Mouse (Mus musculus) heart, embryonic 14.5 days (tissue): ENCODE results near the gene Naa25. TPM values are rescaled to one million over a fixed set of nuclear protein-coding genes. Genes with fewer than 3 reads are reported as not detected.
A peak's percentile ranks its signal among the peaks of the same experiment; 100 is the strongest.

Experiments used
- ATAC-seq: fragments of 200-750 bp; cut with Nextera tagmentation; 2 replicates; pipeline ENCODE4 v1.8.0; 2017; ENCODE audit warnings: low read depth, moderate TSS enrichment; ENCODE audit not compliant: insufficient number of reproducible peaks, insufficient read depth, low FRiP score
- H3K27ac ChIP-seq, 2 experiments: fragments of 200-500 bp in 1 of 2; fragments of 300-500 bp in 1 of 2; sonication (generic) in 1 of 2; replicated peaks in 1 of 2; 2 replicates each; pipeline ENCODE4 v1.5.1; 2012 to 2014; ENCODE audit warnings: low read depth in 2 of 2, low read length in 2 of 2, control low read depth in 1 of 2, mild to moderate bottlenecking in 1 of 2, mixed read lengths in 1 of 2; ENCODE audit not compliant: control insufficient read depth in 1 of 2, insufficient read depth in 1 of 2
- H3K27me3 ChIP-seq: fragments of 300-500 bp; sonication (generic); 2 replicates; pipeline ENCODE4 v1.6.1; 2014; ENCODE audit warnings: mild to moderate bottlenecking, low read length, control low read depth; ENCODE audit not compliant: control insufficient read depth, insufficient read depth
- H3K36me3 ChIP-seq: fragments of 300-500 bp; sonication (generic); 2 replicates; pipeline ENCODE4 v1.6.1; 2014; ENCODE audit warnings: mild to moderate bottlenecking, control low read depth, low read length, mixed read lengths; ENCODE audit not compliant: control insufficient read depth, insufficient read depth
- H3K4me1 ChIP-seq, 2 experiments: fragments of 200-500 bp in 1 of 2; fragments of 300-500 bp in 1 of 2; sonication (generic) in 1 of 2; 2 replicates each; pipeline ENCODE4 v1.6.1; 2012 to 2014; ENCODE audit warnings: low read length in 2 of 2, control low read depth in 1 of 2, mixed read lengths in 1 of 2; ENCODE audit not compliant: control insufficient read depth in 2 of 2, insufficient read depth in 2 of 2
- H3K4me2 ChIP-seq: fragments of 300-500 bp; sonication (generic); 2 replicates; pipeline ENCODE4 v1.6.1; 2014; ENCODE audit warnings: mild to moderate bottlenecking, low read length
- H3K4me3 ChIP-seq, 2 experiments: fragments of 200-500 bp in 1 of 2; fragments of 300-500 bp in 1 of 2; sonication (generic) in 1 of 2; 2 replicates each; pipeline ENCODE4 v1.5.1; 2012 to 2014; ENCODE audit warnings: low read length in 2 of 2, mild to moderate bottlenecking in 2 of 2, control low read depth in 1 of 2, low read depth in 1 of 2, moderate library complexity in 1 of 2; ENCODE audit not compliant: control insufficient read depth in 1 of 2, insufficient read depth in 1 of 2
- H3K9ac ChIP-seq: fragments of 300-500 bp; sonication (generic); 2 replicates; pipeline ENCODE4 v1.6.1; 2014; ENCODE audit warnings: mild to moderate bottlenecking, low read length
- H3K9me3 ChIP-seq: fragments of 300-500 bp; sonication (generic); 2 replicates; pipeline ENCODE4 v1.6.1; 2016; ENCODE audit warnings: low read length, control low read depth; ENCODE audit not compliant: control insufficient read depth
- WGBS: fragments of 180-500 bp; shearing (Covaris S2); extraction: QIAGEN DNeasy Blood & Tissue Kit; methylation state at CpG from one replicate; pipeline ENCODE4 v1.1.7; 2014; 5-methylcytosine and 5-hydroxymethylcytosine counted together
- polyA plus RNA-seq: library from polyadenylated mRNA; unstranded; fragments of >200 nt; fragmentation: Nextera tagmentation; extraction: Ambion mirVana; gene quantifications from 2 replicates; pipeline ENCODE4 v1.2.1, GENCODE M21; 2014

The Naa25 gene
- polyA plus RNA-seq, result 30.9 and 32.8 TPM in 2 replicates

GRCm38 (mm10) chr5:121397187-121398145 lies at the start of gene Naa25:
Gene Naa25 (plus strand): TSS chr5:121397936.
- Histone ChIP-seq H3K4me3 (peak within 1 kb of the TSS; percentile 84 to 95), H3K27me3 (no peaks in the 10 kb centered on the region), H3K9ac (peak within 1 kb of the TSS; percentile 94), H3K27ac (peak within 1 kb of the TSS; percentile 79 to 80), H3K9me3 (no peaks in the 10 kb centered on the region), H3K4me2 (peak within 1 kb of the TSS; percentile 95), H3K4me1 (peaks cover 6 to 14% of the 10 kb centered on the region in 2 experiments), H3K36me3 (peaks cover 12% of the 10 kb centered on the region; the same call in 1 of the 2 replicates)
- peak; percentile 95 for ATAC-seq
- 9% methylated on average over 53 of the region's 53 CpGs for WGBS

- Histone ChIP-seq H3K9ac (no peak overlapping the region), H3K4me1 (peaks cover 3 to 4% of the 10 kb centered on the region in 2 experiments; a peak in 2 of 4 replicates), H3K27ac (no peak overlapping the region), H3K27me3 (no peaks in the 10 kb centered on the region), H3K4me2 (no peak overlapping the region), H3K36me3 (peaks cover 100% of the 10 kb centered on the region), H3K9me3 (no peaks in the 10 kb centered on the region), H3K4me3 (no peak overlapping the region)
- no peak for ATAC-seq
- WGBS, result 29% methylated on average over 9 of the region's 9 CpGs
These were observed 38.5 kb upstream of the Naa25 start for GRCm38 (mm10) chr5:121359229-121359628.

- 81% methylated on average over 5 of the region's 5 CpGs for WGBS
- ATAC-seq, result no peak
These were observed 36.0 kb upstream of the Naa25 start for GRCm38 (mm10) chr5:121361696-121362095.

GRCm38 (mm10) chr5:121363441-121363840 lies 34.3 kb upstream of the Naa25 start:
- Histone ChIP-seq H3K36me3 (peaks cover 100% of the 10 kb centered on the region), H3K4me1 (peaks cover 4% of the 10 kb centered on the region in 2 experiments; a peak in 3 of 4 replicates), H3K4me3 (no peak overlapping the region), H3K9ac (no peak overlapping the region), H3K9me3 (no peaks in the 10 kb centered on the region), H3K27me3 (no peaks in the 10 kb centered on the region), H3K27ac (no peak overlapping the region), H3K4me2 (no peak overlapping the region)
- WGBS, result 84% methylated on average over 7 of the region's 7 CpGs
- ATAC-seq, result no peak

More at GRCm38 (mm10) chr5:121361696-121362095, 36.0 kb upstream of the Naa25 start:
- Histone ChIP-seq H3K27me3 (no peaks in the 10 kb centered on the region), H3K36me3 (peaks cover 100% of the 10 kb centered on the region), H3K4me3 (no peak overlapping the region), H3K4me2 (no peak overlapping the region), H3K4me1 (peaks cover 3 to 4% of the 10 kb centered on the region in 2 experiments; a peak in 2 of 4 replicates), H3K27ac (no peak overlapping the region), H3K9ac (no peak overlapping the region), H3K9me3 (no peaks in the 10 kb centered on the region)

- Histone ChIP-seq H3K9me3 (no peaks in the 10 kb centered on the region), H3K27ac (no peak overlapping the region), H3K9ac (no peak overlapping the region), H3K4me2 (no peak overlapping the region), H3K27me3 (no peaks in the 10 kb centered on the region), H3K36me3 (peaks cover 97% of the 10 kb centered on the region), H3K4me1 (peaks cover 0 to 2% of the 10 kb centered on the region in 2 experiments; a peak in 1 of 4 replicates), H3K4me3 (no peak overlapping the region)
- 77% methylated on average over 16 of the region's 16 CpGs for WGBS
- no peak for ATAC-seq
These were observed 31.1 kb upstream of the Naa25 start for GRCm38 (mm10) chr5:121366449-121367225.

GRCm38 (mm10) chr5:121367255-121367654 lies 30.5 kb upstream of the Naa25 start:
- no peak overlapping the region for H3K4me2 ChIP-seq
- no peak overlapping the region for H3K4me3 ChIP-seq
- peaks cover 0 to 2% of the 10 kb centered on the region in 2 experiments; a peak in 1 of 4 replicates for H3K4me1 ChIP-seq
- H3K27ac ChIP-seq, result no peak overlapping the region
- WGBS, result 77% methylated on average over 4 of the region's 4 CpGs
- no peak overlapping the region for H3K9ac ChIP-seq
- H3K9me3 ChIP-seq, result no peaks in the 10 kb centered on the region
- peaks cover 97% of the 10 kb centered on the region for H3K36me3 ChIP-seq
- ATAC-seq, result no peak
- H3K27me3 ChIP-seq, result no peaks in the 10 kb centered on the region

- Histone ChIP-seq H3K27ac (no peak overlapping the region), H3K36me3 (peaks cover 95% of the 10 kb centered on the region), H3K27me3 (no peaks in the 10 kb centered on the region), H3K4me3 (no peak overlapping the region), H3K9ac (no peak overlapping the region), H3K4me2 (no peak overlapping the region), H3K9me3 (no peaks in the 10 kb centered on the region), H3K4me1 (peaks cover 0 to 2% of the 10 kb centered on the region in 2 experiments; a peak in 1 of 4 replicates)
- 86% methylated on average over 6 of the region's 6 CpGs for WGBS
- no peak for ATAC-seq
These were observed 26.0 kb upstream of the Naa25 start for GRCm38 (mm10) chr5:121371712-121372111.
